Mouse (Mus musculus): ENCODE data around the gene Ttyh1.
"Not testable (repeated sequence)": the region's sequence is repeated elsewhere in the genome, so short reads cannot be mapped to it uniquely, and the experiment has no call there.

The Ttyh1 gene

GRCm38 (mm10) chr7:4142796-4143445 lies 23.7 kb downstream of the Ttyh1 start:
- in situ Hi-C loops (cut with MboI) = no loop called here

GRCm38 (mm10) chr7:4143506-4143905 lies 24.3 kb downstream of the Ttyh1 start:
- in situ Hi-C loops (cut with MboI) = no loop called here

GRCm38 (mm10) chr7:4144046-4144445 lies 24.8 kb downstream of the Ttyh1 start:
- in situ Hi-C loops (cut with MboI) = no loop called here

GRCm38 (mm10) chr7:4144766-4145551 lies 25.8 kb downstream of the Ttyh1 start:
- in situ Hi-C loops (cut with MboI) = no loop called here

GRCm38 (mm10) chr7:4145552-4146190 lies 26.5 kb downstream of the Ttyh1 start:
- in situ Hi-C loops (cut with MboI) = no loop called here

- in situ Hi-C loops (cut with MboI) = no loop called here
These were observed 27.3 kb downstream of the Ttyh1 start for GRCm38 (mm10) chr7:4146241-4147180.

GRCm38 (mm10) chr7:4147371-4147770 lies 28.2 kb downstream of the Ttyh1 start:
- in situ Hi-C loops (cut with MboI) = no loop called here

GRCm38 (mm10) chr7:4147836-4148235 lies 28.6 kb downstream of the Ttyh1 start:
- in situ Hi-C loops (cut with MboI) = no loop called here

GRCm38 (mm10) chr7:4148341-4149208 lies 29.4 kb downstream of the Ttyh1 start:
- in situ Hi-C loops (cut with MboI) = no loop called here

GRCm38 (mm10) chr7:4149209-4150054 lies 30.2 kb downstream of the Ttyh1 start:
- in situ Hi-C loops (cut with MboI) = no loop called here

GRCm38 (mm10) chr7:4150059-4150541 lies 30.9 kb downstream of the Ttyh1 start, which contains the start of gene Leng9:
TSS of gene Leng9 (minus strand) at chr7:4150374.
- in situ Hi-C loops (cut with MboI) = no loop called here

GRCm38 (mm10) chr7:4150811-4151221 lies 31.6 kb downstream of the Ttyh1 start:
- in situ Hi-C loops (cut with MboI) = no loop called here

- in situ Hi-C loops (cut with MboI) = no loop called here
These were observed 32.0 kb downstream of the Ttyh1 start for GRCm38 (mm10) chr7:4151241-4151640.

GRCm38 (mm10) chr7:4154356-4154755 lies 35.1 kb downstream of the Ttyh1 start:
- in situ Hi-C loops (cut with MboI) = no loop called here

GRCm38 (mm10) chr7:4154976-4155375 lies 35.8 kb downstream of the Ttyh1 start:
- in situ Hi-C loops (cut with MboI) = no loop called here

GRCm38 (mm10) chr7:4161596-4161995 lies 42.4 kb downstream of the Ttyh1 start:
- in situ Hi-C loops (cut with MboI) = not testable (repeated sequence)

- in situ Hi-C loops (cut with MboI) = no loop called here
These were observed 44.4 kb downstream of the Ttyh1 start for GRCm38 (mm10) chr7:4163571-4164072.

GRCm38 (mm10) chr7:4164090-4164910 lies 45.1 kb downstream of the Ttyh1 start, which contains the start of gene Cdc42ep5:
TSS of gene Cdc42ep5 (minus strand) at chr7:4164860.
- in situ Hi-C loops (cut with MboI) = no loop called here
